In genomic region chr17:64331291-64331897, GRCm38 (mm10) we compare ENCODE assay signal across 8 mouse cellular contexts. TPM values are rescaled to one million over a fixed set of nuclear protein-coding genes. Genes with fewer than 3 reads are reported as not detected.
DNase-seq lines count a peak whose midpoint lies in the region; ATAC-seq and TF ChIP-seq lines count a peak whose summit lies in the region.

No protein-coding gene starts in this region.

- H3K4me1 ChIP-seq in heart, postnatal 0 days (ENCODE audit: control insufficient read depth, insufficient read depth): peaks cover 10% of the 10 kb centered on the region
- H3K4me1 ChIP-seq in ES-Bruce4 (ENCODE audit: control insufficient read depth, insufficient read depth, low read length): no peaks in the 10 kb centered on the region
- H3K4me1 ChIP-seq in embryonic facial prominence, embryonic 13.5 days: 0 out of 2 replicates have a peak, but pooled peaks cover 6% of the 10 kb centered on the region
- peaks cover 15% of the 10 kb centered on the region for H3K4me1 ChIP-seq in limb, embryonic 10.5 days

- peak overlapping the region; percentile 75 for H3K4me2 ChIP-seq in heart, postnatal 0 days (ENCODE audit: low read depth, low read length)
- peak overlapping the region; percentile 59 for H3K4me2 ChIP-seq in embryonic facial prominence, embryonic 13.5 days

- no peak for TF ChIP-seq CTCF in heart, postnatal 0 days (IDR thresholded peaks at IDR 0.05; ENCODE audit: low read depth)
- no peak for TF ChIP-seq CTCF in ES-Bruce4 (IDR thresholded peaks at IDR 0.05; ENCODE audit: low read depth, low read length)

- peak overlapping the region; percentile 98 for H3K27ac ChIP-seq in heart, postnatal 0 days (ENCODE audit: low read depth)
- peak overlapping the region; percentile 42; the same call in 1 of the 2 replicates for H3K27ac ChIP-seq in ES-Bruce4 (ENCODE audit: insufficient read depth, low read length)
- H3K27ac ChIP-seq in embryonic facial prominence, embryonic 13.5 days: peak overlapping the region; percentile 96
- H3K27ac ChIP-seq in limb, embryonic 10.5 days: peak overlapping the region; percentile 97

- TF ChIP-seq EP300 in heart, postnatal 0 days (IDR thresholded peaks at IDR 0.05; ENCODE audit: low read depth): no peak
- TF ChIP-seq EP300 in ES-Bruce4 (IDR thresholded peaks at IDR 0.05; ENCODE audit: insufficient read depth, low read depth, low read length): no peak

- H3K27me3 ChIP-seq in heart, postnatal 0 days (ENCODE audit: control insufficient read depth, insufficient read depth, low read length): no peaks in the 10 kb centered on the region
- H3K27me3 ChIP-seq in ES-Bruce4 (ENCODE audit: control insufficient read depth, insufficient read depth, low read length, poor library complexity, severe bottlenecking): no peaks in the 10 kb centered on the region
- H3K27me3 ChIP-seq in embryonic facial prominence, embryonic 13.5 days: no peaks in the 10 kb centered on the region
- no peaks in the 10 kb centered on the region for H3K27me3 ChIP-seq in limb, embryonic 10.5 days (ENCODE audit: low read depth, poor library complexity, severe bottlenecking)

- TF ChIP-seq POLR2A in ES-Bruce4 (IDR thresholded peaks at IDR 0.05; ENCODE audit: insufficient read depth, low read length): peak; percentile 23

- peak; percentile 25 for ATAC-seq in heart, postnatal 0 days (ENCODE audit: insufficient read depth, low read depth)
- ATAC-seq in embryonic facial prominence, embryonic 13.5 days (ENCODE audit: insufficient number of reproducible peaks, insufficient read depth, low FRiP score, low TSS enrichment, low read depth): peak; percentile 23
- peak; percentile 57; the same call in 1 of the 2 replicates for ATAC-seq in monocyte, adult 5-6 weeks (replicated peaks; ENCODE audit: insufficient number of reproducible peaks, low FRiP score, low TSS enrichment, poor library complexity, severe bottlenecking)

- no peak for DNase-seq in heart, postnatal 0 days (ENCODE audit: low spot score)
- DNase-seq in heart, postnatal 25 days (ENCODE audit: low spot score): no peak
- DNase-seq in limb, embryonic 10.5 days (ENCODE audit: low spot score): no peak
- no peak for DNase-seq in cerebellum, adult 9-11 months
- DNase-seq in urinary bladder, postnatal 14 days (ENCODE audit: low spot score): no peak

- peak overlapping the region; percentile 97 for H3K9ac ChIP-seq in heart, postnatal 0 days (replicated peaks; ENCODE audit: low read depth, low read length)
- peak overlapping the region; percentile 87 for H3K9ac ChIP-seq in ES-Bruce4 (ENCODE audit: low read depth, poor library complexity, severe bottlenecking)
- H3K9ac ChIP-seq in embryonic facial prominence, embryonic 13.5 days: peak overlapping the region; percentile 98

- under 1% methylated on average over 35 of the region's 62 CpGs for WGBS in heart, postnatal 0 days
- under 1% methylated on average over 56 of the region's 62 CpGs for WGBS in embryonic facial prominence, embryonic 13.5 days
- WGBS in limb, embryonic 10.5 days: under 1% methylated on average over 53 of the region's 62 CpGs

- intact Hi-C loops in heart, postnatal 25 days (cut with DNase I): no loop called here

- H3K9me3 ChIP-seq in heart, postnatal 0 days (replicated peaks; ENCODE audit: control insufficient read depth, low read length): no peaks in the 10 kb centered on the region
- no peaks in the 10 kb centered on the region for H3K9me3 ChIP-seq in ES-Bruce4 (replicated peaks; ENCODE audit: control insufficient read depth, insufficient read depth, low read length, poor library complexity, severe bottlenecking)
- H3K9me3 ChIP-seq in embryonic facial prominence, embryonic 13.5 days: no peaks in the 10 kb centered on the region
- H3K9me3 ChIP-seq in limb, embryonic 10.5 days (replicated peaks): no peaks in the 10 kb centered on the region

- no peaks in the 10 kb centered on the region; the same call in 1 of the 2 replicates for H3K36me3 ChIP-seq in heart, postnatal 0 days (replicated peaks; ENCODE audit: control insufficient read depth, insufficient read depth, low read length)
- no peaks in the 10 kb centered on the region for H3K36me3 ChIP-seq in ES-Bruce4 (ENCODE audit: control insufficient read depth, insufficient read depth, low read length, poor library complexity, severe bottlenecking)
- no peaks in the 10 kb centered on the region for H3K36me3 ChIP-seq in embryonic facial prominence, embryonic 13.5 days
- 0 out of 2 replicates have a peak, but pooled peaks cover 3% of the 10 kb centered on the region for H3K36me3 ChIP-seq in limb, embryonic 10.5 days

- H3K4me3 ChIP-seq in heart, postnatal 0 days (ENCODE audit: low read depth, low read length): peak overlapping the region; percentile 93
- H3K4me3 ChIP-seq in ES-Bruce4 (ENCODE audit: low read depth, low read length): peak overlapping the region; percentile 74
- peak overlapping the region; percentile 99 for H3K4me3 ChIP-seq in embryonic facial prominence, embryonic 13.5 days
- H3K4me3 ChIP-seq in limb, embryonic 10.5 days: peak overlapping the region; percentile 96

RNA-seq across cellular contexts. Expression of gene Pja2, which starts 0.3 kb away (rescaled TPM):
- total RNA-seq in heart, postnatal 0 days (2014; rRNA removed; ENCODE audit: low replicate concordance): 67.9 and 81.0 TPM in 2 replicates
- polyA plus RNA-seq in heart, postnatal 0 days (2015; fragmentation: Nextera tagmentation; extraction: Ambion mirVana): 74.6 and 86.3 TPM in 2 replicates
- total RNA-seq in heart, postnatal 25 days (2021): 100 to 1,000 TPM; 105 to 113 TPM
- polyA plus RNA-seq in ES-Bruce4 (2011; ENCODE audit: insufficient read depth, insufficient read length, low read depth, missing spikeins): 42.6 and 43.3 TPM in 2 replicates
- polyA plus RNA-seq in embryonic facial prominence, embryonic 13.5 days (2015; fragmentation: Nextera tagmentation; extraction: Ambion mirVana): 64.4 and 76.1 TPM in 2 replicates
- polyA plus RNA-seq in limb, embryonic 10.5 days (2016; fragmentation: Nextera tagmentation; extraction: Ambion mirVana): 45.2 and 59.2 TPM in 2 replicates
- total RNA-seq in monocyte, adult 5-6 weeks (2017): 29.7 to 40.8 TPM (median 33.8 TPM) in 3 replicates

Comparison
In these comparisons a context has a peak if more than half of its experiments do, and no peak if none do; other contexts are left out.
1. H3K27ac ChIP-seq: peak in every context shown above with its lines; median percentile 98 in heart, postnatal 0 days; 97 in limb, embryonic 10.5 days; 96 in embryonic facial prominence, embryonic 13.5 days; 42 in ES-Bruce4.